Mouse (Mus musculus): Measurements from ENCODE around the gene Gm37240. TPM values are rescaled to one million over a fixed set of nuclear protein-coding genes. Genes with fewer than 3 reads are reported as not detected.
A peak's percentile ranks its signal among the peaks of the same experiment; 100 is the strongest.

The Gm37240 gene
- total and polyA plus RNA-seq, 2 experiments from 2014 or later = 0.43 to 1.9 TPM

DNA sequence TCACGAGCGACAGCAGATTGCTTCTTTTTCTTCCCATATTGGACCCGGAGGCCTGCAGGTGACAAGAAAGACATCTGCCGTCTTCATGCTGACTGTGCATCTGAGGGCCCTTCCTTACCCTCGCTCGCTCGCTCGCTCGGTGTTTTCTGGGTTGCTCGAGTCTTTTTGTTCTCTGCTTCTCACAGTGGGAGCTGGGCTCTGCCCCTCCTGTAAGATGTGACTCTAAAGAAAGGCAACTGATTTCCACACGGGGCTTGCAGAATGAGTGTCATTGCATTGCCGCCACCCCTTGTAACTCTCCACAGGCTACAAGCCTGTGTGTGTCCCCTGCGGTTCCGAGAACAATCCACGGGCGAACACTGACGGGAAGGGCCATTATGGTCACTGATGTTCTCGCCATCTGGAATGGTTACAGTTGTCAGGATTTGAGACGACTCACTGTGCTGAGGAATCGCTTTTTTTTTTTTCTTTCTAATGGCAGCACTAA, 1155.3 kb downstream of the Gm37240 start:
- 2% methylated on average over 20 of the region's 20 CpGs for WGBS

GRCm38 (mm10) chr3:84731403-84732015, 1155.8 kb downstream of the Gm37240 start:
- H3K36me3 ChIP-seq (ENCODE audit: insufficient read depth, low read length) = no peaks in the 10 kb centered on the region
- H3K9ac ChIP-seq (replicated peaks; ENCODE audit: low read length, poor library complexity, severe bottlenecking) = no peak overlapping the region
- ATAC-seq (ENCODE audit: low FRiP score) (0 out of 2 replicates have a peak, but pooled peaks have one; percentile 29), DNase-seq (ENCODE audit: low spot score) (peak; percentile 42)
- 11% methylated on average over 9 of the region's 9 CpGs for WGBS
- H3K9me3 ChIP-seq (ENCODE audit: low read length) = no peaks in the 10 kb centered on the region
- H3K4me1 ChIP-seq (ENCODE audit: insufficient read depth, low read length) = peaks cover 4% of the 10 kb centered on the region; the same call in 1 of the 2 replicates
- TF ChIP-seq CTCF (IDR thresholded peaks at IDR 0.05) = no peak
- H3K27ac ChIP-seq (ENCODE audit: low read depth, low read length) = peak overlapping the region; percentile 62
- peak overlapping the region; percentile 41 for H3K4me2 ChIP-seq (ENCODE audit: low read depth, low read length, poor library complexity, severe bottlenecking)
- H3K27me3 ChIP-seq (ENCODE audit: insufficient read depth, low read length) = 0 out of 2 replicates have a peak, but pooled peaks cover 6% of the 10 kb centered on the region
- no peak overlapping the region for H3K4me3 ChIP-seq (ENCODE audit: low read depth, low read length)

More for the DNA sequence above, 1155.3 kb downstream of the Gm37240 start:
- no peaks in the 10 kb centered on the region for H3K36me3 ChIP-seq (ENCODE audit: insufficient read depth, low read length)
- peaks cover 4% of the 10 kb centered on the region; the same call in 1 of the 2 replicates for H3K4me1 ChIP-seq (ENCODE audit: insufficient read depth, low read length)
- peak; percentile 74 for DNase-seq (ENCODE audit: low spot score)
- peak; percentile 52; the same call in 1 of the 2 replicates for ATAC-seq (ENCODE audit: low FRiP score)
- peak overlapping the region; percentile 41 for H3K4me2 ChIP-seq (ENCODE audit: low read depth, low read length, poor library complexity, severe bottlenecking)
- H3K4me3 ChIP-seq (ENCODE audit: low read depth, low read length) = no peak overlapping the region; the same call in 1 of the 2 replicates
- H3K9ac ChIP-seq (replicated peaks; ENCODE audit: low read length, poor library complexity, severe bottlenecking) = no peak overlapping the region
- no peak for TF ChIP-seq CTCF (IDR thresholded peaks at IDR 0.05)
- no peaks in the 10 kb centered on the region for H3K9me3 ChIP-seq (ENCODE audit: low read length)
- H3K27me3 ChIP-seq (ENCODE audit: insufficient read depth, low read length) = 0 out of 2 replicates have a peak, but pooled peaks cover 6% of the 10 kb centered on the region
- peak overlapping the region; percentile 62 for H3K27ac ChIP-seq (ENCODE audit: low read depth, low read length)

DNA sequence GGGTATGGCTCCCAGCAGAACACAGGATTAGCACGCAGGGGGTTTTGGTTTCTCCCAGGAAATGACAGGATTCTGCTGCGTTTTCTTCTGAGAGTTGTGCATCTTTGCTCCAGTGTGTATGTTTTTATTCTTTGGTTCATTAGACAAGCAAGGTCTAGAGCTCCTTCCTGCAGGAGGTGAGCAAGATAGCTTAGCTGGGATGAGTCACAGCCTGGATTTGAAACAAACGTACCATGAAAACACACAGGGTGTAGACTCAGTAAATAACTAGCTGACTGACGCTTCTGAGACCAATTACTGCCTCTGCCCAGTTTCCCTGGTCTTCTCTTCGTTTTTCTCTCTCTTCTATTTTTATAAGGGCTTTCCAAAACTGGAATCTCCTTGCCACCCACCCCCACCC, 1156.3 kb downstream of the Gm37240 start:
- Histone ChIP-seq H3K27me3 (ENCODE audit: insufficient read depth, low read length) (0 out of 2 replicates have a peak, but pooled peaks cover 6% of the 10 kb centered on the region), H3K9me3 (ENCODE audit: low read length) (no peaks in the 10 kb centered on the region), H3K4me3 (ENCODE audit: low read depth, low read length) (no peak overlapping the region), H3K4me2 (ENCODE audit: low read depth, low read length, poor library complexity, severe bottlenecking) (no peak overlapping the region), H3K9ac (replicated peaks; ENCODE audit: low read length, poor library complexity, severe bottlenecking) (no peak overlapping the region), H3K4me1 (ENCODE audit: insufficient read depth, low read length) (peaks cover 4% of the 10 kb centered on the region; the same call in 1 of the 2 replicates), H3K36me3 (ENCODE audit: insufficient read depth, low read length) (no peaks in the 10 kb centered on the region), H3K27ac (ENCODE audit: low read depth, low read length) (peak overlapping the region; percentile 62; the same call in 1 of the 2 replicates)
- no peak for DNase-seq (ENCODE audit: low spot score)
- no peak for TF ChIP-seq CTCF (IDR thresholded peaks at IDR 0.05)
- WGBS = 21% methylated on average over 5 of the region's 5 CpGs
- ATAC-seq (ENCODE audit: low FRiP score) = no peak

DNA sequence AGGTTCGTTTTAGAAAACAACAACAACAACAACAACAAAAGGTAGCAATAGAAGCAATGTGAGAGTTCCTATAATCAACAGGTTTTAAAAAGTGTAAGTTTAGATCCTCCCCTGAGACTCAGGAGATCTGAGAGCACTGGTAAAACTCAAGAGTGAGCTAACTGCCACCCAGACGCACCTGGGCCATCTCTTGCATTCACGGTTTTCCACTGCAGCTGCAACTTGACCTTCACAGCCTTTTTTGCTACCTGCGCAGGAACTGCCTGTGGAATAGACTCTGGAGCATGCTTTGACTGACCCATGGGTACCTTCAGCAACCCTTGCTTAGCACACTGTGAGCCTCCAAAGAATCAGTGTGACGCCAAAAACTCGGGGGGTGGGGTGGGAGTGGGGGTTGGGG, 1157.5 kb downstream of the Gm37240 start:
- Histone ChIP-seq H3K27ac (ENCODE audit: low read depth, low read length) (no peak overlapping the region), H3K4me3 (ENCODE audit: low read depth, low read length) (no peak overlapping the region), H3K36me3 (ENCODE audit: insufficient read depth, low read length) (no peaks in the 10 kb centered on the region), H3K9me3 (ENCODE audit: low read length) (no peaks in the 10 kb centered on the region), H3K9ac (replicated peaks; ENCODE audit: low read length, poor library complexity, severe bottlenecking) (no peak overlapping the region), H3K27me3 (ENCODE audit: insufficient read depth, low read length) (0 out of 2 replicates have a peak, but pooled peaks cover 6% of the 10 kb centered on the region), H3K4me1 (ENCODE audit: insufficient read depth, low read length) (peaks cover 4% of the 10 kb centered on the region; the same call in 1 of the 2 replicates), H3K4me2 (ENCODE audit: low read depth, low read length, poor library complexity, severe bottlenecking) (no peak overlapping the region)
- 81% methylated on average over 6 of the region's 6 CpGs for WGBS
- ATAC-seq (ENCODE audit: low FRiP score) (no peak), DNase-seq (ENCODE audit: low spot score) (no peak)
- no peak for TF ChIP-seq CTCF (IDR thresholded peaks at IDR 0.05)

DNA sequence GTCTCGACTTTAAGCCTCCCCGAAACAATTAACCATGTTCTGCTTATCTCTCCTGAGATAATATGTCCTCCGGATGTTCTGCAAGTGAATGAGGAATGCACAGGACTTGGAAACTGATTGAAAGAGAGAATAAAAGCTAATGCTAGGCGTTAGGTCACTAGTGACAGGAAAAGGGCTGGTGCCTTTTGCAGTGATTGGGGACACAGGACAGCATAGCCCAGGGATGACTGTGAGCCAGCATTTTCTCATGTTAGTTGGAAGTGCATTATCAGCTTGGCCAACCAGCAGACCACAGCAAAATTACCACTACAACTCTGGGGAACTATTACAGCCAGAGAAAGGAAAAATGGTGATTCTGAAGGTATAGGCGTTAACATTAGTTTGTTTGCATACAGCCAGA, 1163.3 kb downstream of the Gm37240 start:
- no peaks in the 10 kb centered on the region for H3K9me3 ChIP-seq (ENCODE audit: low read length)
- DNase-seq (ENCODE audit: low spot score) = no peak
- H3K4me2 ChIP-seq (ENCODE audit: low read depth, low read length, poor library complexity, severe bottlenecking) = no peak overlapping the region
- H3K4me1 ChIP-seq (ENCODE audit: insufficient read depth, low read length) = no peaks in the 10 kb centered on the region
- ATAC-seq (ENCODE audit: low FRiP score) = no peak
- H3K4me3 ChIP-seq (ENCODE audit: low read depth, low read length) = no peak overlapping the region
- H3K27me3 ChIP-seq (ENCODE audit: insufficient read depth, low read length) = no peaks in the 10 kb centered on the region
- H3K9ac ChIP-seq (replicated peaks; ENCODE audit: low read length, poor library complexity, severe bottlenecking) = no peak overlapping the region
- no peak for TF ChIP-seq CTCF (IDR thresholded peaks at IDR 0.05)
- no peak overlapping the region for H3K27ac ChIP-seq (ENCODE audit: low read depth, low read length)
- 61% methylated on average over 5 of the region's 5 CpGs for WGBS
- no peaks in the 10 kb centered on the region for H3K36me3 ChIP-seq (ENCODE audit: insufficient read depth, low read length)

- no peak overlapping the region for H3K4me2 ChIP-seq (ENCODE audit: low read depth, low read length, poor library complexity, severe bottlenecking)
- H3K9ac ChIP-seq (replicated peaks; ENCODE audit: low read length, poor library complexity, severe bottlenecking) = no peak overlapping the region
- H3K36me3 ChIP-seq (ENCODE audit: insufficient read depth, low read length) = no peaks in the 10 kb centered on the region
- TF ChIP-seq CTCF (IDR thresholded peaks at IDR 0.05) = no peak
- DNase-seq (ENCODE audit: low spot score) (no peak), ATAC-seq (ENCODE audit: low FRiP score) (no peak)
- H3K4me1 ChIP-seq (ENCODE audit: insufficient read depth, low read length) = no peaks in the 10 kb centered on the region
- no peak overlapping the region for H3K4me3 ChIP-seq (ENCODE audit: low read depth, low read length)
- no peak overlapping the region for H3K27ac ChIP-seq (ENCODE audit: low read depth, low read length)
- 94% methylated on average over 4 of the region's 4 CpGs for WGBS
- no peaks in the 10 kb centered on the region for H3K9me3 ChIP-seq (ENCODE audit: low read length)
- H3K27me3 ChIP-seq (ENCODE audit: insufficient read depth, low read length) = no peaks in the 10 kb centered on the region
Measured at GRCm38 (mm10) chr3:84722680-84723079, 1164.6 kb downstream of the Gm37240 start.

All from midbrain, postnatal 0 days (tissue).